Mouse (Mus musculus): ENCODE data around the gene Stoml3. TPM values are rescaled to one million over a fixed set of nuclear protein-coding genes. Genes with fewer than 3 reads are reported as not detected.
A peak's percentile ranks its signal among the peaks of the same experiment; 100 is the strongest.

Gene Stoml3
- polyA plus RNA-seq, 1 experiment from 2014 or later = not detected

- Histone ChIP-seq H3K36me3 (ENCODE audit: control insufficient read depth, insufficient read depth, low read length) (peaks cover 8% of the 10 kb centered on the region; the same call in 1 of the 2 replicates), H3K9me3 (ENCODE audit: control insufficient read depth, low read length) (no peaks in the 10 kb centered on the region), H3K27ac (ENCODE audit: low read depth, low read length) (no peak overlapping the region), H3K4me3 (ENCODE audit: low read depth, low read length) (no peak overlapping the region), H3K9ac (ENCODE audit: low read depth, low read length) (no peak overlapping the region), H3K4me2 (replicated peaks; ENCODE audit: low read depth, low read length) (no peak overlapping the region), H3K4me1 (replicated peaks; ENCODE audit: control insufficient read depth, insufficient read depth, low read length) (no peaks in the 10 kb centered on the region), H3K27me3 (ENCODE audit: control insufficient read depth, insufficient read depth, low read length) (no peaks in the 10 kb centered on the region)
- 86% methylated on average over 7 of the region's 7 CpGs for WGBS
- DNase-seq (ENCODE audit: low spot score) (no peak), ATAC-seq (ENCODE audit: low FRiP score) (no peak)
Measured at GRCm38 (mm10) chr3:53454984-53455383, 33.5 kb upstream of the Stoml3 start.

DNA sequence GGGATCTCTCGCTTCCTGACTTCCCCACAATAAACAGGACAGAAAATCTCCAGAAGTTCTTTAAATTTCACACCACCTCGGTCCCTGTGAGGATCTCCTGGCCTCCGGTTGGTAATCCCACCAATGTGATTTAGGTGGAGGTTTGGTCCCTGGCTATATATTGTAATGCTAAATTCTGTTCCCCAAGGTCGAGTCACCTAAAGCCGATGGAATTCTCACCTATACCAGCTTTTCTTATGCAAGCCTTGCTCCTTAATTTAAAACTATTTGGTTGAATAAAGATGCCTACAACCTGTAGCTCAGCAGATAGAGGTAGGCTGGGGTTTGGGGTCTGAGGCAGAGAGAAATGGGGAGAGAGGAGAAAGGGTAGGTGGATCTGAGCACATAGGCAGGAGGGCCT lies 30.7 kb upstream of the Stoml3 start:
- H3K4me2 ChIP-seq (replicated peaks; ENCODE audit: low read depth, low read length) = no peak overlapping the region
- no peaks in the 10 kb centered on the region for H3K4me1 ChIP-seq (replicated peaks; ENCODE audit: control insufficient read depth, insufficient read depth, low read length)
- H3K36me3 ChIP-seq (ENCODE audit: control insufficient read depth, insufficient read depth, low read length) = 0 out of 2 replicates have a peak, but pooled peaks cover 4% of the 10 kb centered on the region

DNA sequence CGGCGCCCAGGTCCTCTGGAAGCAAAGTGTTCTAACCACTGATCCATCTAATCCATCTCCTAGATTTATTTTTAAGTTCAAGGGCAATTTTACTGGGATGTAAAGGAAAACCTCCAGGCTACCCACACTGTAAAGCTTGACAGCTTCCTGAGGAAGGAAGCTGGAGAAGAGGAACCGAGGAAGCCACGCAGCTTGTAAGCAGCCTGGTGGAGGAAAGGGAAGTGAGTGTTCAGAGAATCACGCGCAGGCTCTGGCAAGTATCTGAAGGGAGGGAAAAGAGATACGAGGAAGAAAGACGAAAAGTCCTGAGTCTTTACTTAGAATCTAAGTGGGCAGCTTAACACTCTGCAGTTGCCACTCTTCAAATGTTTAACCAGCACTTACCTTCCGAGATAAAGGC lies 28.3 kb upstream of the Stoml3 start:
- H3K27me3 ChIP-seq (ENCODE audit: control insufficient read depth, insufficient read depth, low read length) = no peaks in the 10 kb centered on the region
- 88% methylated on average over 9 of the region's 9 CpGs for WGBS
- no peak overlapping the region for H3K4me2 ChIP-seq (replicated peaks; ENCODE audit: low read depth, low read length)
- H3K36me3 ChIP-seq (ENCODE audit: control insufficient read depth, insufficient read depth, low read length) = 0 out of 2 replicates have a peak, but pooled peaks cover 4% of the 10 kb centered on the region
- no peak for ATAC-seq (ENCODE audit: low FRiP score)
- H3K9me3 ChIP-seq (ENCODE audit: control insufficient read depth, low read length) = no peaks in the 10 kb centered on the region
- no peak overlapping the region for H3K9ac ChIP-seq (ENCODE audit: low read depth, low read length)
- DNase-seq (ENCODE audit: low spot score) = no peak
- H3K4me1 ChIP-seq (replicated peaks; ENCODE audit: control insufficient read depth, insufficient read depth, low read length) = no peaks in the 10 kb centered on the region
- H3K27ac ChIP-seq (ENCODE audit: low read depth, low read length) = no peak overlapping the region
- H3K4me3 ChIP-seq (ENCODE audit: low read depth, low read length) = no peak overlapping the region

More for the DNA sequence above, 30.7 kb upstream of the Stoml3 start:
- ATAC-seq (ENCODE audit: low FRiP score) = no peak
- 74% methylated on average over 5 of the region's 5 CpGs for WGBS
- Histone ChIP-seq H3K27me3 (ENCODE audit: control insufficient read depth, insufficient read depth, low read length) (no peaks in the 10 kb centered on the region), H3K9me3 (ENCODE audit: control insufficient read depth, low read length) (no peaks in the 10 kb centered on the region), H3K27ac (ENCODE audit: low read depth, low read length) (no peak overlapping the region), H3K9ac (ENCODE audit: low read depth, low read length) (no peak overlapping the region), H3K4me3 (ENCODE audit: low read depth, low read length) (no peak overlapping the region)
- DNase-seq (ENCODE audit: low spot score) = no peak

- peak overlapping the region; percentile 91 for H3K9ac ChIP-seq (ENCODE audit: low read depth, low read length)
- H3K4me1 ChIP-seq (replicated peaks; ENCODE audit: control insufficient read depth, insufficient read depth, low read length) = peaks cover 7% of the 10 kb centered on the region; the same call in 1 of the 2 replicates
- no peaks in the 10 kb centered on the region for H3K36me3 ChIP-seq (ENCODE audit: control insufficient read depth, insufficient read depth, low read length)
- DNase-seq (ENCODE audit: low spot score) = no peak
- H3K27ac ChIP-seq (ENCODE audit: low read depth, low read length) = peak overlapping the region; percentile 83
- H3K9me3 ChIP-seq (ENCODE audit: control insufficient read depth, low read length) = no peaks in the 10 kb centered on the region
- H3K27me3 ChIP-seq (ENCODE audit: control insufficient read depth, insufficient read depth, low read length) = no peaks in the 10 kb centered on the region
- peak overlapping the region; percentile 66 for H3K4me3 ChIP-seq (ENCODE audit: low read depth, low read length)
- no peak for ATAC-seq (ENCODE audit: low FRiP score)
- peak overlapping the region; percentile 73 for H3K4me2 ChIP-seq (replicated peaks; ENCODE audit: low read depth, low read length)
- 6% methylated on average over 9 of the region's 9 CpGs for WGBS
Measured at GRCm38 (mm10) chr3:53462701-53463045, 25.8 kb upstream of the Stoml3 start.

DNA sequence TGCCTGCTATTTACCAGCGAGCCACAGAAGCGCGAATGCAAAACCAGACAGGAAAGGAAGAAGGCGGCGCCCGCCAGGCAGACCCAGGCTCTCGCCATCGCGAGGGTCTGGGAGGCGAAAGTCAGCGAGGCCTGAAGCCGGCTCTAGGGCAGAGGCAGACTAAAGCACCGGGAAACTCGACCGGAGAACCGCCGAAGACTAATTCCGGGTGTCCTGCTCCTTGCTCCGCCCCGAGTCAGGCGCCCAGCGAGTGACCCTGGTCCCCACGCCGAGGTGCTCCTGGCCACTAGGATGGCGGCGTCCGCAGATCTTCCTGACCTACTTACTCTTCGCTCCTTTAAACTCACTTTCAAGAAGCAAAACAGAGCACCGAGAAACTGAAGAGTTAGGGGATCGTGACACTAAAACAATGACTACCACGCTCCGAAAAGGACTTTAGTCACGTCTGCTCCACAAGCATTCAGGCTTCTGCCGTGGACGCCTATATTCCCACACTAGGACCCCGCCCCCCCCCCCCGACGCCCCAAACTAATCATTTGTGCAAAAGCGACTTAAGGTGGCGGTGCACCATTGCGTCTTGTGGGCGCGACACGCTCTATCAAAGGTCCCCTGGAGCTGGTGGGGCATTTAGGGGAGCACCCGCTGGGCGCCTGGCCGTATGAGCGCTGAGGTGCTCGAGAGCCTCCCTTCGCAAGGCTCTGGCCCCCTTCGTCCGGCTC lies 25.2 kb upstream of the Stoml3 start, which contains the start of the genes Nhlrc3 and Proser1:
TSS of gene Nhlrc3 (minus strand) at position 287 of the 719 bp plus-strand sequence.
TSS of gene Proser1 (plus strand) at position 621 of the 719 bp plus-strand sequence.
- under 1% methylated on average over 42 of the region's 52 CpGs for WGBS
- Histone ChIP-seq H3K27me3 (ENCODE audit: control insufficient read depth, insufficient read depth, low read length) (no peaks in the 10 kb centered on the region), H3K4me3 (ENCODE audit: low read depth, low read length) (peak within 1 kb of the TSS; percentile 66), H3K9ac (ENCODE audit: low read depth, low read length) (peak within 1 kb of the TSS; percentile 91), H3K27ac (ENCODE audit: low read depth, low read length) (peak within 1 kb of the TSS; percentile 83), H3K36me3 (ENCODE audit: control insufficient read depth, insufficient read depth, low read length) (no peaks in the 10 kb centered on the region), H3K4me1 (replicated peaks; ENCODE audit: control insufficient read depth, insufficient read depth, low read length) (peaks cover 7% of the 10 kb centered on the region; the same call in 1 of the 2 replicates), H3K4me2 (replicated peaks; ENCODE audit: low read depth, low read length) (peak within 1 kb of the TSS; percentile 73), H3K9me3 (ENCODE audit: control insufficient read depth, low read length) (no peaks in the 10 kb centered on the region)
- ATAC-seq (ENCODE audit: low FRiP score) = peak; percentile 98
- peak; percentile 94 for DNase-seq (ENCODE audit: low spot score)

- H3K27ac ChIP-seq (ENCODE audit: low read depth, low read length) = peak overlapping the region; percentile 83
- H3K27me3 ChIP-seq (ENCODE audit: control insufficient read depth, insufficient read depth, low read length) = no peaks in the 10 kb centered on the region
- H3K4me2 ChIP-seq (replicated peaks; ENCODE audit: low read depth, low read length) = peak overlapping the region; percentile 65; the same call in 1 of the 2 replicates
- WGBS = under 1% methylated on average over 34 of the region's 35 CpGs
- ATAC-seq (ENCODE audit: low FRiP score) (no peak), DNase-seq (ENCODE audit: low spot score) (no peak)
- H3K4me1 ChIP-seq (replicated peaks; ENCODE audit: control insufficient read depth, insufficient read depth, low read length) = peaks cover 7% of the 10 kb centered on the region; the same call in 1 of the 2 replicates
- H3K9me3 ChIP-seq (ENCODE audit: control insufficient read depth, low read length) = no peaks in the 10 kb centered on the region
- H3K36me3 ChIP-seq (ENCODE audit: control insufficient read depth, insufficient read depth, low read length) = no peaks in the 10 kb centered on the region
- H3K4me3 ChIP-seq (ENCODE audit: low read depth, low read length) = peak overlapping the region; percentile 66
- peak overlapping the region; percentile 91 for H3K9ac ChIP-seq (ENCODE audit: low read depth, low read length)
Measured at GRCm38 (mm10) chr3:53463765-53464114, 24.7 kb upstream of the Stoml3 start.

- Histone ChIP-seq H3K4me3 (ENCODE audit: low read depth, low read length) (peak overlapping the region; percentile 66), H3K4me1 (replicated peaks; ENCODE audit: control insufficient read depth, insufficient read depth, low read length) (peaks cover 7% of the 10 kb centered on the region; the same call in 1 of the 2 replicates), H3K4me2 (replicated peaks; ENCODE audit: low read depth, low read length) (peak overlapping the region; percentile 65), H3K36me3 (ENCODE audit: control insufficient read depth, insufficient read depth, low read length) (no peaks in the 10 kb centered on the region), H3K9me3 (ENCODE audit: control insufficient read depth, low read length) (no peaks in the 10 kb centered on the region), H3K9ac (ENCODE audit: low read depth, low read length) (peak overlapping the region; percentile 91), H3K27me3 (ENCODE audit: control insufficient read depth, insufficient read depth, low read length) (no peaks in the 10 kb centered on the region), H3K27ac (ENCODE audit: low read depth, low read length) (0 out of 2 replicates have a peak overlapping the region, but pooled peaks have one; percentile 83)
- DNase-seq (ENCODE audit: low spot score) (no peak), ATAC-seq (ENCODE audit: low FRiP score) (no peak)
- under 1% methylated on average over 20 of the region's 20 CpGs for WGBS
Measured at GRCm38 (mm10) chr3:53464146-53464698, 24.2 kb upstream of the Stoml3 start.

DNA sequence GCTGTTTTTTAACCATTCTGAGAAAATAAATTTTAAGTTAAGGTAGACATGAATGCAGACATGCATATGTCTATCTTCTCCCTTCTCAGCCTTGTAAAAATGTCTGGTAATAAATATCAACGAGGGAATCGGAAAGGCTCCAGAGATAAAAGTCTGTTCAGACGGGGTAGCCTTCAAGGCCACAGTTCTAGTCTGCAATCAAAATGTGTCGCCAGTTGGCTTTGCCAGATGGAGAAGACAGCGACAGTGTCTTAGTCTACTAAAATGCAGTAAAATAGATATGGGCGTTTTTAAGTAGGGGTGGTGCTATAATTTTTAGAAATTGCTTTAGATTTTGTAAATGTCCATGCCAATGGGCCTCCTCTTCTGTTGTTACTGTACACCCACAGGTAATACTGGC lies 23.1 kb upstream of the Stoml3 start:
- no peak overlapping the region for H3K27ac ChIP-seq (ENCODE audit: low read depth, low read length)
- H3K4me3 ChIP-seq (ENCODE audit: low read depth, low read length) = peak overlapping the region; percentile 66
- H3K9ac ChIP-seq (ENCODE audit: low read depth, low read length) = no peak overlapping the region
- ATAC-seq (ENCODE audit: low FRiP score) = no peak
- WGBS = 70% methylated on average over 6 of the region's 6 CpGs
- peaks cover 7% of the 10 kb centered on the region; the same call in 1 of the 2 replicates for H3K4me1 ChIP-seq (replicated peaks; ENCODE audit: control insufficient read depth, insufficient read depth, low read length)
- H3K36me3 ChIP-seq (ENCODE audit: control insufficient read depth, insufficient read depth, low read length) = no peaks in the 10 kb centered on the region
- peak overlapping the region; percentile 42 for H3K4me2 ChIP-seq (replicated peaks; ENCODE audit: low read depth, low read length)
- DNase-seq (ENCODE audit: low spot score) = no peak
- no peaks in the 10 kb centered on the region for H3K27me3 ChIP-seq (ENCODE audit: control insufficient read depth, insufficient read depth, low read length)
- no peaks in the 10 kb centered on the region for H3K9me3 ChIP-seq (ENCODE audit: control insufficient read depth, low read length)

Data from hindbrain, embryonic 11.5 days (tissue).